21 mouse cellular contexts compared by ENCODE assay signal in genomic region chr6:6058548-6058947, GRCm38 (mm10).
A peak's percentile ranks its signal among the peaks of the same experiment; 100 is the strongest.
DNase-seq lines count a peak whose midpoint lies in the region; ATAC-seq and TF ChIP-seq lines count a peak whose summit lies in the region.
"Had no signal": no experiment of that assay in that cellular context is flagged by ENCODE, and none has a peak within 500 bp of the region (broad histone marks: within the 10 kb centered on the region; RNA-seq: fewer than 3 reads in every experiment).

No protein-coding gene starts in this region.

- H3K4me3 ChIP-seq in forebrain, embryonic 13.5 days = no peak overlapping the region
- H3K4me3 ChIP-seq in forebrain, embryonic 11.5 days (ENCODE audit: low read depth, low read length) = no peak overlapping the region
- H3K4me3 ChIP-seq in intestine, embryonic 14.5 days (ENCODE audit: low read depth, low read length) = no peak overlapping the region
- H3K4me3 ChIP-seq in intestine, embryonic 15.5 days (replicated peaks) = no peak overlapping the region
- no peak overlapping the region for H3K4me3 ChIP-seq in midbrain, embryonic 13.5 days (replicated peaks)
- H3K4me3 ChIP-seq: erythroblast, embryonic 14.5 days; heart, adult 2 months; limb, embryonic 15.5 days; liver, embryonic 15.5 days; neural tube, embryonic 13.5 days had no signal

- H3K9me3 ChIP-seq in forebrain, embryonic 13.5 days (replicated peaks) = no peaks in the 10 kb centered on the region
- no peaks in the 10 kb centered on the region for H3K9me3 ChIP-seq in forebrain, embryonic 11.5 days (ENCODE audit: control insufficient read depth, low read length)
- H3K9me3 ChIP-seq in intestine, embryonic 14.5 days (ENCODE audit: control insufficient read depth, low read length) = no peaks in the 10 kb centered on the region
- H3K9me3 ChIP-seq in intestine, embryonic 15.5 days = no peaks in the 10 kb centered on the region
- H3K9me3 ChIP-seq in midbrain, embryonic 13.5 days = no peaks in the 10 kb centered on the region
- H3K9me3 ChIP-seq: G1E; limb, embryonic 15.5 days; liver, embryonic 15.5 days; neural tube, embryonic 13.5 days had no signal

- H3K27ac ChIP-seq in forebrain, embryonic 13.5 days = no peak overlapping the region
- H3K27ac ChIP-seq in forebrain, embryonic 11.5 days (ENCODE audit: low read depth, low read length) = no peak overlapping the region
- no peak overlapping the region for H3K27ac ChIP-seq in intestine, embryonic 14.5 days (ENCODE audit: low read depth)
- no peak overlapping the region for H3K27ac ChIP-seq in intestine, embryonic 15.5 days
- H3K27ac ChIP-seq in midbrain, embryonic 13.5 days = no peak overlapping the region
- H3K27ac ChIP-seq: heart, adult 2 months; limb, embryonic 15.5 days; liver, embryonic 15.5 days; macrophage; neural tube, embryonic 13.5 days had no signal

- H3K36me3 ChIP-seq in forebrain, embryonic 13.5 days (ENCODE audit: poor library complexity, severe bottlenecking) = no peaks in the 10 kb centered on the region
- H3K36me3 ChIP-seq in forebrain, embryonic 11.5 days (ENCODE audit: control insufficient read depth, insufficient read depth, low read length) = no peaks in the 10 kb centered on the region
- H3K36me3 ChIP-seq in intestine, embryonic 14.5 days (ENCODE audit: control insufficient read depth, insufficient read depth, low read length) = no peaks in the 10 kb centered on the region
- no peaks in the 10 kb centered on the region for H3K36me3 ChIP-seq in intestine, embryonic 15.5 days
- H3K36me3 ChIP-seq in midbrain, embryonic 13.5 days = no peaks in the 10 kb centered on the region
- H3K36me3 ChIP-seq: limb, embryonic 15.5 days; liver, embryonic 15.5 days; neural tube, embryonic 13.5 days had no signal

- no peak for TF ChIP-seq POLR2A in brain, embryonic 14.5 days (IDR thresholded peaks at IDR 0.05; ENCODE audit: borderline replicate concordance, extremely low read depth, insufficient read depth, insufficient read length, poor library complexity, severe bottlenecking)

- TF ChIP-seq CTCF in brain, embryonic 14.5 days (IDR thresholded peaks at IDR 0.05; ENCODE audit: borderline replicate concordance, extremely low read depth, insufficient read depth, insufficient read length) = no peak

- no peak for DNase-seq in forebrain, embryonic 11.5 days (ENCODE audit: low spot score)
- peak; percentile 41 for DNase-seq in intestine, embryonic 14.5 days (ENCODE audit: low spot score)
- peak; percentile 47 for DNase-seq in brain, embryonic 14.5 days (ENCODE audit: low read depth)
- no peak for DNase-seq in layer of hippocampus, adult 9-11 months
- DNase-seq: adrenal gland, postnatal 25 days; cerebellum, adult 18-20 months; cerebellum, postnatal 36 days; gastrocnemius, postnatal 14 days; heart, adult 2 months; heart, postnatal 36 days had no signal

- no peak; the same call in 1 of the 2 replicates for ATAC-seq in forebrain, embryonic 13.5 days
- no peak for ATAC-seq in forebrain, embryonic 11.5 days (replicated peaks; ENCODE audit: low FRiP score)
- no peak for ATAC-seq in intestine, embryonic 14.5 days (replicated peaks; ENCODE audit: low FRiP score, low TSS enrichment, low read depth)
- no peak for ATAC-seq in intestine, embryonic 15.5 days
- ATAC-seq in midbrain, embryonic 13.5 days = peak; percentile 55; the same call in 1 of the 2 replicates
- no peak for ATAC-seq in monocyte, adult 5-6 weeks (replicated peaks; ENCODE audit: insufficient number of reproducible peaks, low FRiP score, low TSS enrichment, poor library complexity, severe bottlenecking)
- ATAC-seq: intestine, postnatal 0 days had no signal

- peaks cover 23% of the 10 kb centered on the region for H3K4me1 ChIP-seq in forebrain, embryonic 13.5 days
- H3K4me1 ChIP-seq in forebrain, embryonic 11.5 days (replicated peaks; ENCODE audit: control insufficient read depth, insufficient read depth, low read length) = 0 out of 2 replicates have a peak, but pooled peaks cover 4% of the 10 kb centered on the region
- H3K4me1 ChIP-seq in intestine, embryonic 14.5 days (replicated peaks; ENCODE audit: control insufficient read depth, insufficient read depth, low read length) = no peaks in the 10 kb centered on the region
- no peaks in the 10 kb centered on the region for H3K4me1 ChIP-seq in intestine, embryonic 15.5 days (replicated peaks)
- peaks cover 15% of the 10 kb centered on the region for H3K4me1 ChIP-seq in midbrain, embryonic 13.5 days (replicated peaks)
- H3K4me1 ChIP-seq: limb, embryonic 15.5 days; liver, embryonic 15.5 days had no signal

- 0 out of 2 replicates have a peak overlapping the region, but pooled peaks have one; percentile 7 for H3K4me2 ChIP-seq in forebrain, embryonic 13.5 days
- H3K4me2 ChIP-seq in forebrain, embryonic 11.5 days (ENCODE audit: low read depth, low read length, severe bottlenecking) = no peak overlapping the region
- no peak overlapping the region for H3K4me2 ChIP-seq in intestine, embryonic 14.5 days (ENCODE audit: low read length)
- no peak overlapping the region for H3K4me2 ChIP-seq in intestine, embryonic 15.5 days (replicated peaks)
- H3K4me2 ChIP-seq in midbrain, embryonic 13.5 days (replicated peaks) = no peak overlapping the region
- H3K4me2 ChIP-seq: limb, embryonic 15.5 days; liver, embryonic 15.5 days; neural tube, embryonic 13.5 days had no signal

- no peak overlapping the region for H3K9ac ChIP-seq in forebrain, embryonic 13.5 days
- no peak overlapping the region for H3K9ac ChIP-seq in forebrain, embryonic 11.5 days (ENCODE audit: low read length)
- H3K9ac ChIP-seq in intestine, embryonic 14.5 days (ENCODE audit: low read length) = no peak overlapping the region
- no peak overlapping the region for H3K9ac ChIP-seq in intestine, embryonic 15.5 days
- no peak overlapping the region for H3K9ac ChIP-seq in midbrain, embryonic 13.5 days (replicated peaks)
- H3K9ac ChIP-seq: limb, embryonic 15.5 days; liver, embryonic 15.5 days; neural tube, embryonic 13.5 days had no signal

- WGBS in forebrain, embryonic 13.5 days = 5% methylated on average over 3 of the region's 3 CpGs
- 15% methylated on average over 3 of the region's 3 CpGs for WGBS in forebrain, embryonic 11.5 days
- 72% methylated on average over 3 of the region's 3 CpGs for whole genome bisulfite sequencing in intestine, embryonic 14.5 days
- 71% methylated on average over 3 of the region's 3 CpGs for WGBS in intestine, embryonic 15.5 days
- WGBS in midbrain, embryonic 13.5 days = 8% methylated on average over 3 of the region's 3 CpGs

- no peaks in the 10 kb centered on the region for H3K27me3 ChIP-seq in forebrain, embryonic 13.5 days
- no peaks in the 10 kb centered on the region for H3K27me3 ChIP-seq in forebrain, embryonic 11.5 days (ENCODE audit: control insufficient read depth, insufficient read depth, low read length)
- no peaks in the 10 kb centered on the region for H3K27me3 ChIP-seq in intestine, embryonic 14.5 days (replicated peaks; ENCODE audit: control insufficient read depth, insufficient read depth, low read length)
- H3K27me3 ChIP-seq in intestine, embryonic 15.5 days (replicated peaks) = no peaks in the 10 kb centered on the region
- H3K27me3 ChIP-seq in midbrain, embryonic 13.5 days = no peaks in the 10 kb centered on the region
- H3K27me3 ChIP-seq: limb, embryonic 15.5 days; liver, embryonic 15.5 days; neural tube, embryonic 13.5 days had no signal

Comparison
In these comparisons a context has a peak if more than half of its experiments do, and no peak if none do; other contexts are left out.
1. DNase-seq: peak in intestine, embryonic 14.5 days (single experiment) and brain, embryonic 14.5 days (single experiment); none in forebrain, embryonic 11.5 days (single experiment) and layer of hippocampus, adult 9-11 months (single experiment).